Mouse (Mus musculus) thymus, adult 18-20 months (tissue): ENCODE data around the gene Map3k7.

Experiments used
- DNase-seq, 2 experiments: peaks; one replicate each; pipeline ENCODE4 v3.0.0; 2022; ENCODE audit warnings: mixed read lengths in 2 of 2

Gene Map3k7

GRCm38 (mm10) chr4:32063291-32063690, 99.4 kb downstream of the Map3k7 start:
- no peak for DNase-seq
